Mouse (Mus musculus): Measurements from ENCODE around the gene Cand1.

Cand1 gene

GRCm38 (mm10) chr10:119167858-119168257 is 72.0 kb downstream of the Cand1 start:
- CTCF ChIA-PET, result interaction anchor here in 3 of 4 experiments (1.4 to 3.5 kb wide), 2 partner anchors 87 to 88 kb away, joined by 8 to 16 read pairs (median 8); no protein-coding TSS in a partner anchor
- POLR2A ChIA-PET, result no interaction called here

GRCm38 (mm10) chr10:119165051-119165450 is 74.8 kb downstream of the Cand1 start:
- POLR2A ChIA-PET, result interaction anchor here in 3 of 4 experiments (0.6 to 1.5 kb wide), 17 partner anchors 10 to 277 kb away, joined by 3 to 6 read pairs (median 3); partner anchors contain the start of gene Cand1 (in 1 of the 3)
- CTCF ChIA-PET, result interaction anchor here in 3 of 4 experiments (0.6 to 3.2 kb wide), 4 partner anchors 84 to 113 kb away, joined by 4 to 10 read pairs (median 6); no protein-coding TSS in a partner anchor

- POLR2A ChIA-PET, result interaction anchor here in 1 of 4 experiments (2.3 kb wide), 1 partner anchor 15 kb away, joined by 12 read pairs; no protein-coding TSS in a partner anchor
- CTCF ChIA-PET, result interaction anchor here in 2 of 4 experiments (0.6 to 0.8 kb wide), 2 partner anchors 15 to 22 kb away, joined by 4 to 10 read pairs; no protein-coding TSS in a partner anchor
These were observed 78.0 kb downstream of the Cand1 start for GRCm38 (mm10) chr10:119161820-119162382.

- ChIA-PET CTCF (interaction anchor here in 1 of 4 experiments (1.3 kb wide), 1 partner anchor 80 kb away, joined by 3 read pairs; no protein-coding TSS in a partner anchor), POLR2A (interaction anchor here in 2 of 4 experiments (0.9 to 1.2 kb wide), 3 partner anchors 11 to 69 kb away, joined by 3 to 5 read pairs (median 3); no protein-coding TSS in a partner anchor)
These were observed 79.7 kb downstream of the Cand1 start for GRCm38 (mm10) chr10:119160161-119160560.

- ChIA-PET POLR2A (interaction anchor here in 2 of 4 experiments (1.0 to 1.9 kb wide), 5 partner anchors 8 to 91 kb away, joined by 3 to 5 read pairs (median 5); partner anchors contain the start of gene Cand1 (in 1 of the 2)), CTCF (interaction anchor here in 1 of 4 experiments (0.6 kb wide), 1 partner anchor 69 kb away, joined by 3 read pairs; no protein-coding TSS in a partner anchor)
These were observed 90.6 kb downstream of the Cand1 start for GRCm38 (mm10) chr10:119149261-119149660.

All from embryonic stem cell, embryonic (primary cell).